Mouse (Mus musculus) forebrain, embryonic 12.5 days (tissue): Measurements from ENCODE around the gene Tardbp. TPM values are rescaled to one million over a fixed set of nuclear protein-coding genes. Genes with fewer than 3 reads are reported as not detected.

ENCODE experiments used
- ATAC-seq: fragments of 200-750 bp; cut with Nextera tagmentation; 2 replicates; pipeline ENCODE4 v1.8.0; 2017; ENCODE audit warnings: moderate TSS enrichment; ENCODE audit not compliant: low FRiP score
- H3K27ac ChIP-seq: fragments of 300-500 bp; sonication (generic); 2 replicates; pipeline ENCODE4 v1.5.1; 2016; ENCODE audit warnings: mild to moderate bottlenecking
- H3K27me3 ChIP-seq: fragments of 300-500 bp; sonication (generic); 2 replicates; pipeline ENCODE4 v1.6.1; 2016; ENCODE audit warnings: mild to moderate bottlenecking
- H3K36me3 ChIP-seq: fragments of 300-500 bp; sonication (generic); replicated peaks from 2 replicates; pipeline ENCODE4 v1.6.1; 2016; ENCODE audit warnings: mild to moderate bottlenecking
- H3K4me1 ChIP-seq: fragments of 300-500 bp; sonication (generic); 2 replicates; pipeline ENCODE4 v1.6.1; 2016
- H3K4me2 ChIP-seq: fragments of 300-500 bp; sonication (generic); 2 replicates; pipeline ENCODE4 v1.6.1; 2016; ENCODE audit warnings: mild to moderate bottlenecking, moderate library complexity
- H3K4me3 ChIP-seq: fragments of 300-500 bp; sonication (generic); replicated peaks from 2 replicates; pipeline ENCODE4 v1.5.1; 2016; ENCODE audit warnings: mild to moderate bottlenecking
- H3K9ac ChIP-seq: fragments of 300-500 bp; sonication (generic); 2 replicates; pipeline ENCODE4 v1.6.1; 2016; ENCODE audit warnings: mild to moderate bottlenecking
- H3K9me3 ChIP-seq: fragments of 300-500 bp; sonication (generic); 2 replicates; pipeline ENCODE4 v1.6.1; 2016
- WGBS: fragments of 180-500 bp; shearing (Covaris S2); methylation state at CpG from one replicate; pipeline ENCODE4 v1.1.7; 2016; 5-methylcytosine and 5-hydroxymethylcytosine counted together
- polyA plus RNA-seq: library from polyadenylated mRNA; unstranded; fragments of >200 nt; fragmentation: Nextera tagmentation; extraction: Ambion mirVana; gene quantifications from 2 replicates; pipeline ENCODE4 v1.2.1, GENCODE M21; 2016

The Tardbp gene
- polyA plus RNA-seq, 1 experiment from 2014 or later: 447 TPM

- WGBS: 93% methylated on average over 12 of the region's 12 CpGs
- Histone ChIP-seq H3K9me3 (no peaks in the 10 kb centered on the region), H3K4me2 (no peak overlapping the region), H3K4me1 (peaks cover 7% of the 10 kb centered on the region), H3K9ac (no peak overlapping the region), H3K36me3 (peaks cover 87% of the 10 kb centered on the region), H3K27me3 (no peaks in the 10 kb centered on the region), H3K4me3 (no peak overlapping the region), H3K27ac (no peak overlapping the region)
- no peak for ATAC-seq
These were observed 63.2 kb downstream of the Tardbp start for GRCm38 (mm10) chr4:148563595-148563994.

DNA sequence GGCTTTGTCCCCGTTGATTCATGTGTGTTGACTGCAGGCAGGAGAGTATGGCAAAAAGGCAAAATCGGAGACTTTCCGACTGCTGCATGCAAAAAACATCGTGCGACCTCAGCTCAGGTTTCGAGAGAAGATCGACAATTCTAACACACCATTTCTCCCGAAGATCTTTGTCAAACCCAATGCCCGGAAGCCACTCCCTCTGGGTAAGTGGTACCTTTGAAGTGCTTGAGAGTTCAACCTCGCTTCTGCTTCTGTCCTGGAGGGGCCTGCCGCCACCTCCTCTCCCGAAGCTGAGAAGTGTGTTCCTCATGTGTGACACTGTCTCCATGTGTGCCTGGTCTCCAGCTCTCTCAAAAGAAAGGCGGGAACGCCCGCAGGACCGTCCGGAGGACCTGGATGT lies 64.1 kb downstream of the Tardbp start:
- Histone ChIP-seq H3K9ac (no peak overlapping the region), H3K27me3 (no peaks in the 10 kb centered on the region), H3K4me1 (peaks cover 10% of the 10 kb centered on the region), H3K27ac (no peak overlapping the region), H3K36me3 (peaks cover 77% of the 10 kb centered on the region), H3K9me3 (no peaks in the 10 kb centered on the region), H3K4me3 (no peak overlapping the region), H3K4me2 (no peak overlapping the region)
- WGBS: 94% methylated on average over 17 of the region's 17 CpGs
- ATAC-seq: no peak

Other genes with a start within 250 kb of the Tardbp start
- 19.1 and 20.8 TPM in 2 replicates for gene Ubiad1, start 182.2 kb downstream of the Tardbp start, polyA plus RNA-seq
- gene Mtor, start 178.4 kb downstream of the Tardbp start, polyA plus RNA-seq: 31.2 and 35.1 TPM in 2 replicates
- gene Angptl7, start 126.6 kb downstream of the Tardbp start, polyA plus RNA-seq: 0.29 and 0.51 TPM in 2 replicates
- 102 and 105 TPM in 2 replicates for gene Exosc10, start 68.6 kb downstream of the Tardbp start, polyA plus RNA-seq
- gene Srm, start 35.5 kb downstream of the Tardbp start, polyA plus RNA-seq: 163 and 166 TPM in 2 replicates
- gene Masp2, start 24.5 kb downstream of the Tardbp start, polyA plus RNA-seq: 0.27 and 0.50 TPM in 2 replicates
- gene Gm572, start 16.3 kb upstream of the Tardbp start, polyA plus RNA-seq: not detected in 2 replicates
- 2.8 and 3.1 TPM in 2 replicates for gene Casz1, start 177.4 kb upstream of the Tardbp start, polyA plus RNA-seq